Comparison of ENCODE assay signal across 8 mouse cellular contexts in genomic region chr7:141468164-141468521, GRCm38 (mm10). TPM values are rescaled to one million over a fixed set of nuclear protein-coding genes. Genes with fewer than 3 reads are reported as not detected.
DNase-seq lines count a peak whose midpoint lies in the region; ATAC-seq lines count a peak whose summit lies in the region.

No protein-coding gene starts in this region.

- ATAC-seq in hindbrain, embryonic 14.5 days (ENCODE audit: low FRiP score), result no peak
- 0 out of 2 replicates have a peak, but pooled peaks have one; percentile 8 for ATAC-seq in midbrain, embryonic 11.5 days (ENCODE audit: low FRiP score)
- ATAC-seq in megakaryocyte progenitor cell, adult 5-6 weeks (replicated peaks; ENCODE audit: poor library complexity), result no peak

- peak overlapping the region; percentile 71 for H3K4me2 ChIP-seq in hindbrain, embryonic 14.5 days (replicated peaks)
- H3K4me2 ChIP-seq in midbrain, embryonic 11.5 days, result peak overlapping the region; percentile 72

- no peaks in the 10 kb centered on the region for H3K9me3 ChIP-seq in hindbrain, embryonic 14.5 days (ENCODE audit: control insufficient read depth, low read length)
- H3K9me3 ChIP-seq in midbrain, embryonic 11.5 days (ENCODE audit: control insufficient read depth, low read length), result no peaks in the 10 kb centered on the region

- peak overlapping the region; percentile 74 for H3K9ac ChIP-seq in hindbrain, embryonic 14.5 days
- peak overlapping the region; percentile 81 for H3K9ac ChIP-seq in midbrain, embryonic 11.5 days (ENCODE audit: low read length)

- H3K4me3 ChIP-seq in brown adipose tissue, adult 24 weeks (ENCODE audit: insufficient read depth, low read depth, low read length), result peak overlapping the region; percentile 99
- peak overlapping the region; percentile 35 for H3K4me3 ChIP-seq in hindbrain, embryonic 14.5 days (replicated peaks; ENCODE audit: low read length)
- peak overlapping the region; percentile 68 for H3K4me3 ChIP-seq in midbrain, embryonic 11.5 days (ENCODE audit: low read depth, low read length)

- peak; percentile 49 to 51 for DNase-seq in lung, adult 18-20 months
- no peak for DNase-seq in lung, postnatal 25 days (ENCODE audit: low spot score)
- no peak for DNase-seq in hindbrain, embryonic 14.5 days (ENCODE audit: low spot score)
- peak; percentile 90 for DNase-seq in midbrain, embryonic 11.5 days (ENCODE audit: low spot score, missing footprints)
- DNase-seq in thymus, postnatal 4 days, result no peak
- no peak for DNase-seq in right cerebral cortex, postnatal 14 days

- peaks cover 31% of the 10 kb centered on the region for H3K36me3 ChIP-seq in hindbrain, embryonic 14.5 days (replicated peaks; ENCODE audit: control insufficient read depth, insufficient read depth)
- peaks cover 8% of the 10 kb centered on the region; the same call in 1 of the 2 replicates for H3K36me3 ChIP-seq in midbrain, embryonic 11.5 days (ENCODE audit: control insufficient read depth, insufficient read depth, low read length)

- 6% methylated on average over 5 of the region's 5 CpGs for WGBS in hindbrain, embryonic 14.5 days
- 28% methylated on average over 5 of the region's 5 CpGs for WGBS in midbrain, embryonic 11.5 days

- H3K27me3 ChIP-seq in hindbrain, embryonic 14.5 days (ENCODE audit: control insufficient read depth, insufficient read depth, low read length), result peaks cover 38% of the 10 kb centered on the region
- peaks cover 39% of the 10 kb centered on the region for H3K27me3 ChIP-seq in midbrain, embryonic 11.5 days (ENCODE audit: control insufficient read depth, insufficient read depth, low read length)

- H3K27ac ChIP-seq in brown adipose tissue, adult 24 weeks (replicated peaks; ENCODE audit: low read depth, low read length), result peak overlapping the region; percentile 96
- peak overlapping the region; percentile 89 for H3K27ac ChIP-seq in hindbrain, embryonic 14.5 days
- peak overlapping the region; percentile 66 for H3K27ac ChIP-seq in midbrain, embryonic 11.5 days (ENCODE audit: low read depth, low read length)

- H3K4me1 ChIP-seq in brown adipose tissue, adult 24 weeks (ENCODE audit: control insufficient read depth, insufficient read depth, insufficient read length, low read length), result peaks cover 5% of the 10 kb centered on the region; the same call in 1 of the 2 replicates
- peaks cover 30% of the 10 kb centered on the region for H3K4me1 ChIP-seq in hindbrain, embryonic 14.5 days (replicated peaks; ENCODE audit: control insufficient read depth, insufficient read depth, low read length)
- H3K4me1 ChIP-seq in midbrain, embryonic 11.5 days (ENCODE audit: control insufficient read depth, insufficient read depth, low read length), result peaks cover 25% of the 10 kb centered on the region

RNA-seq across cellular contexts. Expression of gene Cd151, which starts 1.0 kb away (rescaled TPM):
- 223 and 257 TPM in 2 replicates for polyA plus RNA-seq in brown adipose tissue, adult 24 weeks (2012; ENCODE audit: insufficient read depth, insufficient read length, missing spikeins)
- 47.0 and 50.4 TPM in 2 replicates for polyA plus RNA-seq in hindbrain, embryonic 14.5 days (2014; fragmentation: Nextera tagmentation; extraction: Ambion mirVana)
- polyA plus RNA-seq in midbrain, embryonic 11.5 days (2014; fragmentation: Nextera tagmentation; extraction: Ambion mirVana), result 32.5 and 36.6 TPM in 2 replicates
- 11.0 and 14.7 TPM in 2 replicates for total RNA-seq in megakaryocyte progenitor cell, adult 5-6 weeks (2015)
- total RNA-seq in megakaryocyte progenitor cell, adult 5-6 weeks (2017), result 14.5 and 22.1 TPM in 2 replicates

RNA-seq across cellular contexts. Expression of gene Polr2l, which starts 6.8 kb away (rescaled TPM):
- polyA plus RNA-seq in brown adipose tissue, adult 24 weeks (2012; ENCODE audit: insufficient read depth, insufficient read length, missing spikeins), result 28.8 and 36.4 TPM in 2 replicates
- 81.9 and 93.0 TPM in 2 replicates for polyA plus RNA-seq in hindbrain, embryonic 14.5 days (2014; fragmentation: Nextera tagmentation; extraction: Ambion mirVana)
- 63.5 and 74.2 TPM in 2 replicates for polyA plus RNA-seq in midbrain, embryonic 11.5 days (2014; fragmentation: Nextera tagmentation; extraction: Ambion mirVana)
- total RNA-seq in megakaryocyte progenitor cell, adult 5-6 weeks (2015), result 31.3 and 40.2 TPM in 2 replicates
- total RNA-seq in megakaryocyte progenitor cell, adult 5-6 weeks (2017), result 45.0 and 46.7 TPM in 2 replicates

RNA-seq across cellular contexts. Expression of gene Tspan4, which starts 6.9 kb away (rescaled TPM):
- polyA plus RNA-seq in brown adipose tissue, adult 24 weeks (2012; ENCODE audit: insufficient read depth, insufficient read length, missing spikeins), result 39.6 and 74.6 TPM in 2 replicates
- 61.0 and 62.2 TPM in 2 replicates for polyA plus RNA-seq in hindbrain, embryonic 14.5 days (2014; fragmentation: Nextera tagmentation; extraction: Ambion mirVana)
- polyA plus RNA-seq in midbrain, embryonic 11.5 days (2014; fragmentation: Nextera tagmentation; extraction: Ambion mirVana), result 26.9 and 28.6 TPM in 2 replicates
- total RNA-seq in megakaryocyte progenitor cell, adult 5-6 weeks (2015), result 18.3 and 23.9 TPM in 2 replicates
- 38.2 and 39.1 TPM in 2 replicates for total RNA-seq in megakaryocyte progenitor cell, adult 5-6 weeks (2017)

RNA-seq across cellular contexts. Expression of gene Cracr2b, which starts 7.2 kb away (rescaled TPM):
- polyA plus RNA-seq in brown adipose tissue, adult 24 weeks (2012; ENCODE audit: insufficient read depth, insufficient read length, missing spikeins), result 9.8 and 11.8 TPM in 2 replicates
- polyA plus RNA-seq in hindbrain, embryonic 14.5 days (2014; fragmentation: Nextera tagmentation; extraction: Ambion mirVana), result 3.7 and 8.1 TPM in 2 replicates
- 2.7 and 5.3 TPM in 2 replicates for polyA plus RNA-seq in midbrain, embryonic 11.5 days (2014; fragmentation: Nextera tagmentation; extraction: Ambion mirVana)
- 8.6 and 8.9 TPM in 2 replicates for total RNA-seq in megakaryocyte progenitor cell, adult 5-6 weeks (2015)
- 11.4 and 16.6 TPM in 2 replicates for total RNA-seq in megakaryocyte progenitor cell, adult 5-6 weeks (2017)

RNA-seq across cellular contexts. Expression of gene Pnpla2, which starts 13.1 kb away (rescaled TPM):
- 2,152 and 2,404 TPM in 2 replicates for polyA plus RNA-seq in brown adipose tissue, adult 24 weeks (2012; ENCODE audit: insufficient read depth, insufficient read length, missing spikeins)
- 15.3 and 18.4 TPM in 2 replicates for polyA plus RNA-seq in hindbrain, embryonic 14.5 days (2014; fragmentation: Nextera tagmentation; extraction: Ambion mirVana)
- polyA plus RNA-seq in midbrain, embryonic 11.5 days (2014; fragmentation: Nextera tagmentation; extraction: Ambion mirVana), result 12.7 and 14.0 TPM in 2 replicates
- total RNA-seq in megakaryocyte progenitor cell, adult 5-6 weeks (2015), result 44.5 and 44.9 TPM in 2 replicates
- total RNA-seq in megakaryocyte progenitor cell, adult 5-6 weeks (2017), result 15.6 and 20.1 TPM in 2 replicates

Comparison
In these comparisons a context has a peak if more than half of its experiments do, and no peak if none do; other contexts are left out.
1. DNase-seq: peak in lung, adult 18-20 months (2 of 2) and midbrain, embryonic 11.5 days (single experiment); none in lung, postnatal 25 days (single experiment), hindbrain, embryonic 14.5 days (single experiment), thymus, postnatal 4 days (single experiment) and right cerebral cortex, postnatal 14 days (single experiment).
2. H3K4me3 ChIP-seq: peak in every context shown above with its lines; median percentile 99 in brown adipose tissue, adult 24 weeks; 68 in midbrain, embryonic 11.5 days; 35 in hindbrain, embryonic 14.5 days.
3. Peak in every context shown above with its lines, with median percentiles within 50 percentile points of each other: H3K27ac ChIP-seq.